Mouse (Mus musculus) intestine, postnatal 0 days (tissue): ENCODE results near the gene Pdzd7. TPM values are rescaled to one million over a fixed set of nuclear protein-coding genes. Genes with fewer than 3 reads are reported as not detected.

Experiments
- ATAC-seq: fragments of 200-750 bp; cut with Nextera tagmentation; 2 replicates; pipeline ENCODE4 v1.8.0; 2017; ENCODE audit warnings: mild to moderate bottlenecking, moderate TSS enrichment, moderate library complexity
- H3K27ac ChIP-seq: fragments of 300-500 bp; sonication (generic); 2 replicates; pipeline ENCODE4 v1.5.1; 2014; ENCODE audit warnings: mild to moderate bottlenecking, low read depth, low read length, moderate library complexity
- H3K27me3 ChIP-seq: fragments of 300-500 bp; sonication (generic); replicated peaks from 2 replicates; pipeline ENCODE4 v1.6.1; 2014; ENCODE audit warnings: low read length, mixed read lengths; ENCODE audit not compliant: control insufficient read depth, insufficient read depth
- H3K36me3 ChIP-seq: fragments of 300-500 bp; sonication (generic); 2 replicates; pipeline ENCODE4 v1.6.1; 2014; ENCODE audit warnings: mild to moderate bottlenecking, moderate library complexity; ENCODE audit not compliant: control insufficient read depth, insufficient read depth
- H3K4me1 ChIP-seq: fragments of 300-500 bp; sonication (generic); replicated peaks from 2 replicates; pipeline ENCODE4 v1.6.1; 2014; ENCODE audit warnings: antibody characterized with exemption, low read length, mixed read lengths; ENCODE audit not compliant: control insufficient read depth, insufficient read depth
- H3K4me2 ChIP-seq: fragments of 300-500 bp; sonication (generic); replicated peaks from 2 replicates; pipeline ENCODE4 v1.6.1; 2014; ENCODE audit warnings: low read depth, mild to moderate bottlenecking, moderate library complexity
- H3K4me3 ChIP-seq: fragments of 300-500 bp; sonication (generic); 2 replicates; pipeline ENCODE4 v1.5.1; 2014; ENCODE audit warnings: low read depth, low read length
- H3K9ac ChIP-seq: fragments of 300-500 bp; sonication (generic); 2 replicates; pipeline ENCODE4 v1.6.1; 2014; ENCODE audit warnings: mild to moderate bottlenecking, low read depth, low read length
- H3K9me3 ChIP-seq: fragments of 300-500 bp; sonication (generic); 2 replicates; pipeline ENCODE4 v1.6.1; 2016; ENCODE audit warnings: mixed run types; ENCODE audit not compliant: control insufficient read depth
- CTCF ChIP-seq: sonication (generic); IDR thresholded peaks from 2 replicates; pipeline ENCODE4 v1.5.1; 2016; ENCODE audit warnings: low read depth, mild to moderate bottlenecking, control low read depth, antibody characterized with exemption, moderate library complexity
- whole genome bisulfite sequencing: fragments of 180-500 bp; shearing (Covaris S2); extraction: QIAGEN DNeasy Blood & Tissue Kit; methylation state at CpG from one replicate; pipeline ENCODE4 v1.1.7; 2014; 5-methylcytosine and 5-hydroxymethylcytosine counted together
- polyA plus RNA-seq: library from polyadenylated mRNA; unstranded; fragments of >200 nt; fragmentation: Nextera tagmentation; extraction: Ambion mirVana; gene quantifications from 2 replicates; pipeline ENCODE4 v1.2.1, GENCODE M21; 2015

Gene Pdzd7
- polyA plus RNA-seq, 1 experiment from 2014 or later, result 0.22 TPM

DNA sequence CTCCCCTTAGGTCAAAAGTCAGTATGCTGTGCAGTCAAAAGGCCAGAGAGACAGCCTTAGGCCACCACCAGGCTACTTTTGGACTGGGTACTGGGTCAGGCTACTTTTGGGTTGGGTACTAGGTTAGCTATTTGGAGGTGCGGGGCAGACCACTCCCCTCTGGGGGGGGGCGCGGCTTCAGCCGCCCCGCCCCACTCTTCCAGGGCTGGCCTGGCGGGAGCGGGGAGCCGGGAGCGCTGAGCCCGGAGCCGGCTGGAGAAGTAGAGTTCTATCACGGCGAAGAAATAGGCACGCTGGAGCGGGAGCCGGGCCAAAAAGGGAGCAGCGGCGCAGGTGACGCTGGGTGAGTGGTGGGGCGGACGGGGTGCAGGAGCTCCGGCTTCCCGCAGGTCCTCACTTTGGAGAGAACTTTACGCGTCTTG lies 30.5 kb downstream of the Pdzd7 start:
- Histone ChIP-seq H3K9ac (peak overlapping the region; percentile 48), H3K27me3 (no peaks in the 10 kb centered on the region), H3K4me3 (peak overlapping the region; percentile 66), H3K27ac (peak overlapping the region; percentile 92), H3K36me3 (peaks cover 24% of the 10 kb centered on the region), H3K4me1 (peaks cover 5% of the 10 kb centered on the region; the same call in 1 of the 2 replicates), H3K4me2 (peak overlapping the region; percentile 89), H3K9me3 (no peaks in the 10 kb centered on the region)
- peak; percentile 41 for ATAC-seq
- no peak for TF ChIP-seq CTCF
- WGBS, result under 1% methylated on average over 25 of the region's 25 CpGs

DNA sequence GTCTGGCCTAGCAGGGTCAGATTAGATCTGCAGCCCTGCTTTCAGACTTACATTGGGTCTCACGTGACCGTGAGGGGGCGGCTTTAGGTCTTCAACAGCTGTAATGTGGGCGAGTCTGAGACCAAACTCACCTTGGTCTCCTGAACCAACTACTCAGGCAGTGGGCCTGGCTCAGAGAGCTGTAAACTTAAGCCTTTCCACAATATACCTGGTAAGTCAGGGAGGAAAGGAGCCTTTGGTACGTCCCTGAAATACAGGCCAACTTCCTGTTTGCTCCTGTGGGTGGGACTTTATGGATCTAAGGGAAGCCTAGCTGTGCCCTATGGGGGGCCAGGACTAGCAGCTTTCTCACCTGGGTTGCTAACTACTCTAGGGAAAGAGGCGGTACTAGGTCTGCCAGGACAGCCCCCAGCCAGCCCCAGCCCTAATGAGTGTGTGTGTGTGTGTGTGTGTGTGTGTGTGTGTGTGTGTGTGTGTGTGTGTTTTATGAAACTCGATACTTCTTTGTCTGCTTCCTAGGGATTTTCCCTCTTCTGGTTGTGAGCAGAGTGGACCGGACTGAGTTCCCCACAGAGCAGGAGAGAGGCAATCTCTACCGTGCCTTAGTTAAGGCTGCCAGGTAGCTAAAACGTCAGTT lies 31.1 kb downstream of the Pdzd7 start, which contains the start of gene Lzts2:
Gene Lzts2, plus strand, starts transcription at position 80 of the 637 bp plus-strand sequence.
- Histone ChIP-seq H3K27me3 (no peaks in the 10 kb centered on the region), H3K4me3 (peak within 1 kb of the TSS; percentile 66), H3K9ac (peak within 1 kb of the TSS; percentile 48), H3K4me1 (peaks cover 5% of the 10 kb centered on the region; the same call in 1 of the 2 replicates), H3K4me2 (peak within 1 kb of the TSS; percentile 89), H3K36me3 (peaks cover 28% of the 10 kb centered on the region), H3K27ac (peak within 1 kb of the TSS; percentile 92), H3K9me3 (no peaks in the 10 kb centered on the region)
- 7% methylated on average over 10 of the region's 10 CpGs for WGBS
- TF ChIP-seq CTCF, result no peak
- peak; percentile 77 for ATAC-seq

DNA sequence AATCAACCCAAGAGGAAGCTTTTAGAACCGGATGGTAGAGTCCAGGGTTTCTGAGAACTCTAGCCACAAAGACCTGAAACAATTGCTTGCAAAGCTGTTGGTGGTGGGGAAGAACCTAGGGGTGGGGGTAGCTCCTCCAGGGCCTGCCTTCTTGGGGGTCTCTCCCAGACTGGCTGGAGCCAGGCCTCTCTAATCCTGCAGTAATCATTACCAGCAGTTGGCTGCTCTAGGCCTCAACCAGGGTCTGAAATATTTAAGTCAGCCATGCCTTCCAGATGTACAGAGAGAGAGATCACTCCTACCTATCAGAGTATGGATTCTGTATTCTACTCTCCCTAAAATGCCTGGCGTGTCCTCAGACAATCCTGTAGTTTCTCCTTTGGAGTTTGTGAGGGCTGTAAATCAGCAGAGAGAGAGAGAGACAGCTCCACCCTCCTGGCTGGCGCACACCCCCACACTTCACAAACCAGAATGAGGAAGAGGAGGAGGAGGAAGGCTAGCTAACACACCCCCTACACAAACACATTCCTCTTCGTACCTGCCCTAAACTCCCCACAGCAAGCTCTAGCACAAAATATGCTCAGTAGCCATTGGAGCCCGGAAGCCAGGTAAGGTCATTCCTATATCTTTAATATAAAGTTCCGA lies 31.8 kb downstream of the Pdzd7 start:
- 34% methylated on average over 6 of the region's 6 CpGs for WGBS
- H3K36me3 ChIP-seq, result peaks cover 29% of the 10 kb centered on the region
- peak overlapping the region; percentile 92 for H3K27ac ChIP-seq
- peak overlapping the region; percentile 89 for H3K4me2 ChIP-seq
- H3K4me3 ChIP-seq, result no peak overlapping the region
- peak overlapping the region; percentile 8; the same call in 1 of the 2 replicates for H3K9ac ChIP-seq
- no peaks in the 10 kb centered on the region for H3K9me3 ChIP-seq
- no peak for ATAC-seq
- H3K27me3 ChIP-seq, result no peaks in the 10 kb centered on the region
- no peak for TF ChIP-seq CTCF
- H3K4me1 ChIP-seq, result no peaks in the 10 kb centered on the region

DNA sequence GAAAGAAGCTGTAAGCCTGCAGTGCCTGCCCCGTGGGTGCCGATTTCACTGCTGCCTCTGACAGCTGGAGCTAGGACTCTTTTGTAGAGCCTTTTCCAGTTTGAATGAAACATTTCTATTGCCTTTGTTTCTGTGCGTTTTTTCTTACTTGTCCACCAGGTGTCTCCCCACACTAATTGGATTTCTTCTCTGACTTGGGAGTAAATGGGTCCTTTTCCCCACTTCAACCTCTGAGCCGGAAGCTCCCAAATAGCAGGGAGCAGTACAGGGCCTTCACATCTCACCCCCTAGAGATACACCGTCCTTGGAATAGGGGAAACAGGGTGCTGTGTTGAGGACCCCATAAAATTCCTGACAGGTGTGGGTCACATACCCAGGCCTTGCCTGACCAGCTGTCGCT lies 32.9 kb downstream of the Pdzd7 start:
- ATAC-seq, result no peak
- TF ChIP-seq CTCF, result peak; percentile 81
- Histone ChIP-seq H3K36me3 (peaks cover 35% of the 10 kb centered on the region), H3K9ac (no peak overlapping the region), H3K27me3 (no peaks in the 10 kb centered on the region), H3K4me2 (no peak overlapping the region), H3K27ac (no peak overlapping the region), H3K4me1 (no peaks in the 10 kb centered on the region), H3K9me3 (no peaks in the 10 kb centered on the region), H3K4me3 (no peak overlapping the region)
- 36% methylated on average over 6 of the region's 6 CpGs for WGBS

DNA sequence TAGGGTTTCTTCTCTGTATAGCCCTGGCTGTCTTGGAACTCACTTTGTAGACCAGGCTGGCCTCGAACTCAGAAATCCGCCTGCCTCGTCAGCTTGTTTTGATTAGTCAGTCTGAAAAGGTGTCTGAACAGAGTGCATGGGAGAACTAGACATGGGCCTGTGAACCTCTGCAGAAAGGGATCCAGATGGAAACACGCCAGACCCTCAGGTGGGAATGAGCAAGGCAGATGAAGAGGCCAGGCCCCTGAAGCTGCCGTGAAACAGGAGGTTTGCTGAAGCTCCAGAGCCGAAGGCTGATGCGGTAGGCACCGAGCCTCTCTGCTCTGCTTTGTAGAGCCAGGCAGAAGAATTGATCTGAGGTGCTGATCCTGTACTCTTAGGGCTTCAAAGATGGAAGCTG lies 33.3 kb downstream of the Pdzd7 start:
- Histone ChIP-seq H3K4me3 (no peak overlapping the region), H3K36me3 (peaks cover 35% of the 10 kb centered on the region), H3K4me2 (no peak overlapping the region), H3K27me3 (no peaks in the 10 kb centered on the region), H3K27ac (no peak overlapping the region), H3K4me1 (no peaks in the 10 kb centered on the region; the same call in 1 of the 2 replicates), H3K9ac (no peak overlapping the region), H3K9me3 (no peaks in the 10 kb centered on the region)
- no peak for TF ChIP-seq CTCF
- no peak for ATAC-seq
- 91% methylated on average over 8 of the region's 8 CpGs for WGBS

DNA sequence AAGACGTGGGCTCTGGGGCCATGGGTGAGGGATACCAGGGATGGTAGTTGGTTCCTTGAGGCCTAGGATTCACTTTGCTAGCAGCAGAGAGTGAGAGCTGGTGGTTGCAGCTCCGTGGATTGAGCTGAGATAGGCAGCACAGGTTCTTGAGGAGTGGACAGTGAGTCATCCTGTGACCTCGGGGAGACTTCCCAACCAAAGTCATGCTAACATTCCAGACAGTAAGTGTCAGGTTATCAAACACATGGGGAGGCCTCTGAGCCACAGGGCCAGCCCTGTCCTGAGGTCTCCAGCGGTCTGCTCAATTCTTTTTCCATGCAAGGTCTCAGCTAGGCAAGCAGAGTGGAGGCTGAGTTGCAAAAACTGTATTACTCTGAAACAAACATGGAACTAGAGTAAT lies 34.9 kb downstream of the Pdzd7 start:
- H3K27ac ChIP-seq, result no peak overlapping the region
- ATAC-seq, result no peak
- no peak overlapping the region for H3K9ac ChIP-seq
- H3K36me3 ChIP-seq, result peaks cover 35% of the 10 kb centered on the region
- no peaks in the 10 kb centered on the region; the same call in 1 of the 2 replicates for H3K4me1 ChIP-seq
- WGBS, result 82% methylated on average over 4 of the region's 4 CpGs
- no peak overlapping the region for H3K4me2 ChIP-seq
- TF ChIP-seq CTCF, result no peak
- H3K9me3 ChIP-seq, result no peaks in the 10 kb centered on the region
- H3K4me3 ChIP-seq, result no peak overlapping the region
- H3K27me3 ChIP-seq, result no peaks in the 10 kb centered on the region
